Mouse (Mus musculus) thymus, postnatal 4 days (tissue): Measurements from ENCODE around the gene Gpr155.

Experiments
- DNase-seq: peaks from one replicate; pipeline ENCODE4 v3.0.0; 2021

Gene Gpr155

DNA sequence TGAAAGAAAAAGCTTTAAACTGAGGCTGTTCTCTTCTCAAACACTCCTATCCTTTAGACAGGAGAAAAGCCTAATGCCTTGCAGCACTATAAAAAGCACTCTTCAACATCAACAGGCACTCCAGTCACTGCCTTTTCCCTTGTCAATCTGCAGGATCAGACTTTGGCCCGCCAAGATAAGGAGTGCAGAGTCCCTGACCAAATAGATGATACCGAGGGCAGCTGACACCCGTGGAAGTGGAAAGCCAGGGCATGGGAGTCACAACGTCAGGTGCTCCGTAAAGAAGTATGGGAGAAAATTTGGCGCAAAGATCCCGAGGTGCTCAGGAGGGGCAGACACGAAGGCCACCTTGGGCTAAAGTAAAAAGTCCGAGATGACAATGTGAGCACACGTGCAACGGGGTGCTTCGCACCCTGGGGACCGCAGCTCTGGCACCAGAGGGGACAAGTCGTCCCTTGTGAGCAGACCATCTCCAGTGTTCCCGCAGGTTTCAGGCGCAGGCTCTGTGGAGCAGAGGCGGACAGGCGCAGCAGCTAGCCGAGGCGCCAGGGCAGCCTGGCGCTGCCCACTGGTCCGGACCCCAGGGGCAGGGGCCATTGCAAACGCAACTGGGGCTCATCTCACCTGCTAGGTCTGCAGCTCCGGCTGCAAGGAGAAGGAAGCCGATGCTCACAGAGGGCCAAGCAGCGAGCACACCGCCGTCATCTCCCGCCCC lies 574 bp downstream of the Gpr155 start:
- DNase-seq = no peak

DNA sequence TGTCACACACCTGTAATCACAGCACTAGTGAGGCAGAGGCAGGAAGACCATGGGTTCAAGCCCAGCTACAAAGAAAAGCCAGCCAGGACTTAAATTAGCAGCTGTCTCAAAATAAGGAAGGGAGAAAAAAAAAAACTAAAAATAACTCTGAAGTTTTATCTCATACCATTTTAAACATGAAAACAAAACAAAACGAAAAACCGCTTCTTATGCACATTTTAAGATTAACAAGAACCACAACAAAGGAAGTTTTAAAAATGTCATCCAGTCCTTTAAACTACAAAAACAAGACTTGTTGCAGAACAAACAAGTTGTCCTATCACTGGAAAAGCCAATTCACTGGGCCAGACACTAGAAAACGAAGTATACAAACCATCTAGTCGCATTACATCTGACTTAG lies 1.2 kb downstream of the Gpr155 start:
- no peak for DNase-seq

DNA sequence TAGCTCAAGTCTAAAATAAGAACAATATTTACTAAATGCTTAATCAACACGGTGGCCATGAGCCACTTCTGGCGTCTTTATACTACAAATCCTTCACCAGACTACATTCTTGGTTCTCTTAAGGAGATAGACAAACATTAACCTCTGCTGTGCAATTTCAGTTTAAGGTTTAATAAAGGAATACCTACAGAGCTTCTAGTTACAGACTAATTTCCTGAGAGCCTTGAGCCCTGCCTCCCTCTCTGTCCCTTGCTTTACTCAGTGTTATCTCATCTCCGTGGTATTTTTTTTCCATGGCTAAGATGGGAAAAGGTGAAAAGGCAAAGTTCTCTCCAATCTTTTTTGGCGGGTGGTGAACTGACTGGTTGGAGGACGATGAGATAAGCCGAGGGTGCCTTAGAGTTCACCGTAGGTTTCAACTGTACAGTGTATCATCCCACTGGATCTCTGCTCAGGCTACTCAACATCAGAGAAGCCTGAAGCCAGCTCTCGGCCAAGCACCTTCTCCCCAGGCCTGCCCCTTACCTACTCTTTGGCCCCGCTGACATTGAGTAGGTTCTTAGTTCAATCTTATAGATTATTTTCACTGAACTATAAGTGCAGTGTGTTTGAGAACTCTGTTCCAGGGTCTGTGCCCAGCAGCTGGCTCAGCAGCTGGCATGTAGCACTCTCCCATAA lies 5.9 kb downstream of the Gpr155 start:
- no peak for DNase-seq

DNA sequence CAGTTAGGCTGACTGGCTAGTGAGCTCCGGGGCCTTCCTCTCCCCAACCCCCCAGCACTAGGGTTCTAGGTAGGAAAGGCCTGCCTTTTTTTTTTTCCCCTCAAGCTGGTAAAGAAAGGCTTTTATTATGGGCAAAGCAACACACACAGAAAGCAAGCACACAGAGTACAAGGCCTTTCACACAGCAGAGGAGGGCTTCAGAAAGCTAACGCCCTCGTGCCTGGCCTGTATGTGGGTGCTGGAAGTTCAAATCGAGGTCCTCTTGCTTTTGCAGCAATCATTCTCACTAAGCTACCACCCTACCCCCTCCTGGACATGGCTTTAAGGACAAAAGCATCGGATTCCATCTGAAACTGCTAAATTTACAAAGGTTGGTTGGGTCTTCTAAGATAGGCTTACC lies 6.7 kb downstream of the Gpr155 start:
- DNase-seq = no peak

DNA sequence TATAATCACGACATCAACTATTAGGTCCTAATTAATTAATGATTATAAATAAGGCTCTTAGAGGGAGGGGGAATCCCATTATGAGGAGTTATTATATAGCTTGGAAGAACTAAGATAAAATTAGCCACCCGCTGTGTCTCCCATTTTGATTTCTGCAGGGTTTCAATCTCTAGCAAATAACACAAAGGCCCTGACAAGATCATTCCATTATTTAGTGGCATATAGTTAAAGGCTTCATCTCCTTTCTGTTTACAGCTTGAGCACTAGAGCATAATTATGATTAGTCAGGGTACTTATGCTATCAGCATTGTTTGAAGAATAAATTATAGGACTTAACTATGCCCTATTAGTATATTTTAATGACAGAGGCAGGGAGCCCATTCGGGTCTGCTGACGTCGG lies 8.0 kb downstream of the Gpr155 start:
- no peak for DNase-seq

DNA sequence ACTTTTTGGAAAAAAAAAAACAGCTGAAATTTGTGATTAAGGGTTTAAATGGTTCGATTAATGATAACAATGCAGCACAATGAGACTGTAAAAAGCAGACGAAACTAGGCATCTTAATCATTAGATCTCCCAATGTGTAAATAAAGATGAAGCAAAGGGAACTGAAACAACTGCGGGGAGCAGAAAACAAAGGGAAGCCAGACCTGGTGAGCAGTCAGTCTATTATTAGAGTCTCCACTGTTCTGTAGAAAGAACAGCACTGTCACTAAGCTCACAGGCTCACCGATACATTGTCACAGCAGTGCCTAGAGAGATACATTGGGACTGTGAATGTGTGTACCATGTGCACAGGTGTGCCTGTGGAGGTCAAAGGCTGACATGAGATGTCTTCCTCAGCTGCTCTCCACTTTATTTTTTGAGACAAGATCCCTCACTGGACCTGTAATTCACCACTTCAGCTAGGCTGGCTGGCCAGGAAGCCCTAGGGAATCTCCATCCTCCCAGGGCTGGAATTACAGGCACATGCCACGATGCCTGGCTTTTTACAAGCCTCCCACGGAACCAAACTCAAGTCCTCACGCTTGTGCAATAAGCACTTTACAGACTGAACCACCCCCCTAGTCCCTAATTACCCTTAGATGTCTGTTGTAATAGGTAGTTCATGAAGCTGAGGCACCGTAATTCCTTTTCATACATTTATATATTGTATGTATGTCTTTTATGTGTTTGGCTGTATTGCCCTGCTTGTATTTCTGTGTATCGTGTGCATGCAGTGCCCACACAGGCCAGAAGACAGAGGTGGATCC lies 14.6 kb downstream of the Gpr155 start:
- DNase-seq = no peak

DNA sequence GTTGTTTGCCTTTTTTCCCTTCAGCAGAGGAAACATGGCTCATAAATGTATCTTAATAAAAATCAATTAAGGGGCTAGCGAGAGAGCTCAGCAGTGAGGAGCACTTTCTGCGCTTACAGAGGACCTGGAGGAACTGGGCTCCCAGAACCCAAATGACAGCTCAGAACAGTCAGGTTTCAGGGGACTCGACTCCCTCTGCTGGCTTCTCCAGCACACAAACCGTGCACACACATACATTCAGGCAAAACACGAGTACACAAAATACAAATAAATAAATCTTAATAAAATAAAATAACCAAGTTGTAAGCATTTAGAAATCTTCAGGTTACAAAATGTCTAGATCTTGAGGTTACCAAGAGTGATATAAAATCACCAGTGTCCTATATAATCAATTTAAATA lies 22.9 kb downstream of the Gpr155 start:
- DNase-seq = no peak

DNA sequence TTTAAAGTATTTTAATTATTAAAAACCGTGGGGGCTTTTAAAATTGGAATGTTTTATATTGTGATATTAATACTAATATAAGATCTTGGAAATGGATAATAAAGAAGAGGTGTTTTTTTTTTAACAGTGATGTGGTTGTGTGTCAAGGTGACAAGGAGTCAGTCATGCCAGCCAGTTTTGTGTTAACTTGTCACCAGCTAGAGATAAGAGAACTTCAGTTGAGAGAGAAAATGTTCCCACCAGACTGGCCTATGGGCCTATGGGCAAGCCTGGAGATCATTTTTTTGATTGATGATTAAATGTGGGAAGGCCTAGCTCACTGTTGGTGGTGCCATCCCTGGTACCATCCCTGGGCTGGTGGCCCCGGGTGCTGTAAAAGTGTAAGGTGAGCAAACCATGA lies 25.8 kb downstream of the Gpr155 start:
- DNase-seq = no peak

DNA sequence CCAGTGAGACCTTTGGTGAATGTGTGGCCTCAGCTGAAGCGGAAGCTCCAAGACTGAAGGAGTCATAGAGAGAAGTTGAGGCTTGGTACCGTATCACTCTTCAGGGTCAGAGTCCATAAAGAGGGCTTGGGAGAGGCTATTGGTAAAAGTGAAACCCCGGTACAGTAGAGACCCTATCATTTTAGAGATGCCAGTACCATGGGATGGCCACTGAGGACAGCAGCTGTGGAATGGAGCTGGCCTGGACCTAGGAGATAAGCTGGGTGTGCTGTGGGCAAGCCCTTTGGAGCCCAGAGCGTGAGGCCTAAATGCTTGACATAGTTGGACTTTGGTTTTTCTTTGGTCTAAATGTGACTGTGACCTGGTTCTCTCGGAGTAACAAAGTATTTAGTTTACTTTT lies 26.4 kb downstream of the Gpr155 start:
- DNase-seq = no peak

DNA sequence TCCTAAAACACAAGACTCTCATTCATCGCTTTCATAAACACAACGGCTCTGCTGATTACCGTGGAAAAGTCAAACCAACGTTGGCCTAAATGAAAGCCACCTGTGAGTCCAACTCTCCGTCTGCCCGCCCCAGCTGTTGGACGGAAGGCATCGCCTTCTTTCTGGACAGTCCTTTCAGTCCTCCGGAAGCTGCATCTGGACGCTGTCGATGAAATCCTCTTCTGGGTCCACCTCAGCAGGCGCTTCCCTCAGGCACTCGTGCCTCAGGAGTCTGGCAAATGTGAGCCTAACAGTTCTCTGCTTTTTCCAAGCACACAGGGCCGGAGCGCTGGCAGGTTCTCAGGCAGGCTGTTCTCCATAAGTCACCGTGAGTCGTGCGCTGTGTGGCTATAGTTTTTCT lies 29.4 kb downstream of the Gpr155 start:
- DNase-seq = no peak

DNA sequence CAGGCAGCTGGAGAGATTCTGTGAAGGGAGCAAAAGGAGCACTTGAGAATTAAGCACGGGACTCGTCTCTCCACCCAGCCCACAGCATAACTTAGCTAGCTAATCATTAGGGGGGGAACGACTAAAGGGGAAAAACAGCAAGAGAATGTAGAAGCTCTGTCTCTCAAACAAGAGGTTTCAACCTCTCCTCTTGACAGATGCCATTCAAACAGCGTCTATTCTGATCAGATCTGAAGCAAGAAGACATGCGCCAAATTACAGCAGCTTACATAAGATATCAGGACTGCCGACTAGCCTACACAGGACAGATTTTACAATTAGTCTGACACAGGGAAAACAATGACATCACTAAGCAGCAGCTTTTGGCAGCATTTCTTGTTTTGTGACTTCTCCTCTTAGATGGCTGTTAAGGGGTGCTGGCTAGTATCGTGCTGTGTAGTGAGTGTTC lies 34.4 kb downstream of the Gpr155 start:
- DNase-seq = no peak

DNA sequence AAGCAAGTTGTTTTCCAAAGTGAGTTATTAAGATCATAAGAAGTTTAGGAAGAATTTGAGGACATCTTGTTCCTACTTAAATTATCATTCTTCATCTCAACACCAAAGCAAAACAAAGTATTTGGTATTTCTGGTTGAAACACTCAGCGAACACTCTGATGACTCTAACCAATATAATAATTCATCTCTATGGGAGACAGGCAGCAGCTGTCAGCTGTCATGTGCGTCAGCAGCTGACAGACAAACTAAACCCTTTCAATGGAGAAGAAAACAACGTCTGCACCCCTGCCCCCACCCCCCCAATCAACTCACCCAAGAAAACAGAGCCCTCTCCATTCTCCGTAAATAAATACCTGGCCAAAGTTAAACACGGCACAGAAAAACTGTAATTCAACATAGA lies 34.9 kb downstream of the Gpr155 start:
- no peak for DNase-seq

DNA sequence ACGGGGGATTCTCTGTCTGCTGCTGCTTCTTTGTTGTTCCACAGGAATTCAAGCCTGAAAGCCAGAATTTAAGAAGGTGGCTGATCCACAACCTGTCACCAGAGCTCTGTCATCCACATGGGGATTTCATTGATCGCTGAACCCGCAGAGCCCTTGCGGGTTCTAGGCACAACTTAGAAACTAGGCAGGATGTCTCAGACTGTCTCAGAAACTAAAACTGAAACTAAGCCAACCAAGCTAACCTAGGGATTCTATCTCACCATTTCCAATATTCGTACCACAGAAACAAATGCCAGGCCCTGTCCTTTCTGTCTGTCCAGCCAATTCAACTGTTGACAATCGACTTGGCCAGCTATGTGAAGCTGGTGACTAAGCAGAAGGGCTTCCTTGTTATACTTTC lies 38.2 kb downstream of the Gpr155 start:
- DNase-seq = no peak

DNA sequence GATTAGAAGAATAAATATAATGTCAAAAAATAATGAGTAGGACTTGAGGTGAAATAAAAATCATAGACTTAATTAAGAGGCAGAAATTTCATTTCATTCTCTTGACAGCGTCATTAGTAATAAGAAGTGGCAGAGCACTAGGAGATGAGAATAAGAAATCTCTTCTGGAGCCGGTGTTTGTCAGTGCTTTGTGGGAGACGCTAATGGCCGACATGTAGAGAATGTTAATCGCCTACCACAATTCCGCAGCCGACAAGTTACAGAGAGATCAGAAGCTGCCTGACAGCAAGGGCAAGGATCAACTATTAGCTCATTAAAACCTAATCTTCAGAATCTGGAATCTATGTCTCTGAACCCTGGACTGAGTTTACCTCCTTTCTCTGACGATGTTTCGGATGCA lies 38.6 kb downstream of the Gpr155 start:
- no peak for DNase-seq

DNA sequence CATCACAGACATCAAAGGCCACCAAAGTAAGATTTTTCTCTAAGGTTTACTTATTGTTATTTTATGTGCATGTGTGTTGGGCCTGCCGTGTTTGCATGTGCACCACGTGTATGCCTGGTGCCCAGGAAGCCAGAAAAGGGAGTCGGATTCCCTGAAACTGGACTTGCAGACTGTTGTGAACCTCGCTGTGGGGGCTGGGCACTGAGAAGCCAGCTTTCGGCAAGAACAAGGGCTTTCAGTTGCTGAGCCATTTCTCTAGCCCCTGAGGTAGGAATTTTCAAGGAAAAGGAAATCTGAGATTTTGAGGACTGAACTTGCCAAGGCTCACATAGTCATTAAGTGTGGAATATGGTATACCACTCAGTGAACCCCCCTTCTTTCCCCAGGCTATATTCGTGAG lies 39.2 kb downstream of the Gpr155 start:
- DNase-seq = no peak

DNA sequence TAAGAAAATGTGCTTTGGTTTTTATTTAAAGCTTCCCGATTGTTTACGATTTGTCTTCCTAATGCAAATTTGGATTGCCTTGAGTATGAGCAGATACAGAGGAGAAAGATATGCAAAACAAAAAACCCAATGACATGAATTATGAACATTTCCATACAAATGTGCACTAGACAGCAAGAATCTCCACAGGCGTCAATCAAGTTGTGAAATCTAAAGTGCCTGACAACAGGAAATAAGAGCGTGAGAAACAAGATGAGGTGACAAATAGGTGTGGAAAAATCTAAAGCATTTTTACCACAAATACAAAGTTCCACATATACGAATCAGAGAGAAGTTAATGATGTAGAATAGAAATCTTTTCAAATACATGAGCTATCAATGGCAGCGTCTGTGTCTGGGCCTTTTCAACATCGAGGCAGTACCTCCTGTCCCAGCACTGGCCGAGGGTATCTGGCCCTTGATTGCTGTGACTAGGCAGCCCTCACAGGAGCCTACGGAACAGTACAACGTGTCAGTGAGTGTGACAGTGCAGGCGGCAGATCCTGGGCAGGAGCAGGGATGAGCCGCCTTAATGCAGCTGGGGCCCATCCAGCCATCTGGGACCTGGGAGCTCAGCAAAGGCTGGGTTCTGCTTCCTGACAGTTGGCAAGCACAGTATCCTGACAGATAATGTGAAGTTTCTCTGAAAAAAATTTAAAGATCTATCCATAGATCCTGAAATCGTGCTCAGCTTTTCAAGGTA lies 39.9 kb downstream of the Gpr155 start:
- DNase-seq = no peak

DNA sequence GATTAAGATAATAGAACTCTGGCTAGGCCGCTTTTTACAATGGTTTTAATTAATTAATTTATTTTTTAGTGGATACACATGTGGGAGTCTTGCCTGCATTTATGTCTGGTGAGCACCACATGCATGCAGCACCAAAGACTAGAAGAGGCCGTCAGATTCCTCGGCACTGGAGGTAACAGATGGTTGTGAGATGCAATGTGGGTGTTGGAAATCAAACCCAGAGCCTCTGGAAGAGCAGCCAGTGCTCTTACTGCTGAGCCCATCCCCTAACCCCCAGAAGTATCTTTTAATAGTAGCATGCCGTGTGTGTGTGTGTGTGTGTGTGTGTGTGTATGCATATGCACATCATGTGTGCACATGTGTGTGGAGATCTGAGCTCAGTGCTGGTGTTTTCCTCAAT lies 41.2 kb downstream of the Gpr155 start:
- no peak for DNase-seq

DNA sequence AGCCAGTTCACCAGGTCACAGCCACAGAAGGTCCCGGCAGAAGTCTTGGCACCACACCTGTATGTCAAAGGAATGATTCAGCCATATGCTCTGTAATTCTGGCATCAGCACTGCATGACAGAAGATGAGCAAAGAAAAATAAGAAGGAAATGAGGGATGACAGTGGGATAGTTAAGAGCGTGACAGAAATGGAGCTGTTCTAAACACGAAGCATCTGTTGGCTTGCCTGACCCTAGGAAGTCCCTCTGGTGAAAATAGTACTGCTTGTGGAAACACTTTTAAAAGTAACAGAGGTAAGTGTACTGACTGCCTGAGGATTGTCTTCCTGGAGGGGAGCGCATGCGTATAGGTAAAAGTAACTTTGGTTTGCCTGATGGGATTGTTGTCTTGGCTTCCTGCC lies 42.7 kb downstream of the Gpr155 start:
- DNase-seq = no peak

DNA sequence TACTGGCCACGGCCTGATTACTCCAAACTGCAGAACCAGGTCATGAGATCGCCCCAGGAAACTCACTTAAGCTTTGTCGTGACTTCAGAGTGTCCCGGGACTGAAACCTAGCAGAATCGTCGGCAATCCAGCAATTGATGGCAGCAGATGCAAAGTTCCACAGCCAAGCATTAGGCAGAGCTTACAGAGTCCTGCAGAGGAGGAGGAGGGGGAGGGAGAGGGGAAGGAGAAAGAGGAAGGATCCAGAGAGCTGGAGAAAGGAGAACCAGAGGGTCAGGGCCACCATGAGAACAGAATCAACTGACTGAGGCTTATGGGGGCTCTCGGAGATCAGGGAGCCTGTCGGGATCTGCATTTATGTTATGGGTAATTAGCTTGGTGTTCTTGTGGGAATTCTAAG lies 48.0 kb downstream of the Gpr155 start:
- DNase-seq = no peak

DNA sequence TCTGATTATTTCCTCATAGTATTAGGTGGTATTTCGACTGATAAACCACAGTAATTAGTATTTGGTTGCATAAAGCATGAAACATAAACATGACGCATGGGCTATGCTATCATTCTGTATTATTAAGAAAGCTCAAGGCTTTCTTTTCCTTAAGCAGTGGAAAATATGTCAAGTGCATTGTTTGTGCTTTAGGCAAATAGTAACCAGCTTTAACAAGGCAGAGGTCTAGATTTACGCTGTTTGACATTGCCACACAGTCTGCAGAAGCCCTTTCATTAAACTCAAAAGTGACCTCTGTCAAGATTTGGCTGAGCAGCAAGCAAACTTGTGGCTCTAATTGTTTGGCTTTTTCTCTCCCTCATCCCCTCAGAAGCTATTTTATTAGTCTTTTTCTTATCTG lies 50.4 kb downstream of the Gpr155 start:
- no peak for DNase-seq

DNA sequence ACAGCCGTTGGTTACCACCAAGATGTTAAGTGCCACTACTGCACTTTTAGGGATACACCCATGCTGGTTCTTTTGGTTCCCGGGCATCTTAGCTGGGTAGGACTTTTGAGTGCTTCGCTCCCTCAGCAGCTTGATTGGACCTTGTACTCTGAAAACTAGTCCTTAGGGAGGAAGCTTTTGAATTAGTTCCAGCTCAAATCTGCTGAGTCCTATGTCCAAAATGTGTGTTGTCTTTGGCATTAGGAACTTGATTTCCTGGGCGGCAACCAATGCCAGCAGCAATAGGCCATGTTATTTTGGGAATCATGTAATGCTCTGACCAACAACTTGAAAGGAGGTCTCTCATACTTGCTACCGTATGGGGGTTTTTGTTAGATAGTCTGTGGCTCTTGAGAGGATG lies 60.5 kb downstream of the Gpr155 start:
- DNase-seq = no peak

DNA sequence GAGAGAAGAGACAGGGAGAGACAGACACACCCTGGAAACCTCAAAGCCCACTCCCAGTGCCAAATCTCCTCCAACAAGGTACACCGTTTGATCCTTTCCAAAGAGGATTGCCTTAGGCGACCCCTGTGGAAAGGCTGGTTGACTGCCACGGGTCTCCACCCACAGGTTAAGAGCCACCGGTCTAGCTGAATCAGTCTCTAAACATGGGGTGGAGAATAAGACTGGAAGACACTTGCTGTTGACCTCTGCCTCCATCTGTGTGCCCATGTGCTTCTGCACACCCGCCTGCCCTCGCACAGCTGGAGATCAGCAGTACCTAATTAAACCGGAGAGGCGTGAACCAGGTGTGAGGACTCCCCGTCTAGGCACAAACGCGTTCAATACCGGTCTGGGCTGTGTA lies 63.4 kb downstream of the Gpr155 start:
- DNase-seq = no peak

DNA sequence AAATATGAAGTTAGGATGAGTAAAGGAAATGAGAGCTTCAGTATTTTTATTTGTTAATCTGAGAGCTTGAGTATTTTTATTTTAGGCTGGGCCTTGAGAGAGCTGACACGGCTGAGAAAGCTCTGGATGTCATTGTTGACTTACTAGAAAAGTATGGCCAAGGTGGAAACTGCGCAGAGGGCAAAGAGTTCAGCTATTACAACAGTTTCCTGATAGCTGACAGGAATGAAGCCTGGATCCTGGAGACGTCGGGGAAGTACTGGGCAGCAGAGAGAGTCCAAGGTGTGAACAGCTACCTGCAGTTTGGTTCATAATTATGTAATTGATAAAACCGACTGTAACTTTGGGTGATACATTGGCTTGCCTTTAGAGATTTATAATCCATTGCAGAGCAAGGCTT lies 67.2 kb downstream of the Gpr155 start:
- DNase-seq = no peak
